Mouse (Mus musculus) embryo, embryonic 9.5 days (tissue): Measurements from ENCODE around the gene Rhbdf1.

ENCODE experiments used
- DNase-seq: peaks from one replicate; pipeline ENCODE4 v3.0.0-alpha.2; 2017; ENCODE audit errors: extremely low spot score

The Rhbdf1 gene

DNA sequence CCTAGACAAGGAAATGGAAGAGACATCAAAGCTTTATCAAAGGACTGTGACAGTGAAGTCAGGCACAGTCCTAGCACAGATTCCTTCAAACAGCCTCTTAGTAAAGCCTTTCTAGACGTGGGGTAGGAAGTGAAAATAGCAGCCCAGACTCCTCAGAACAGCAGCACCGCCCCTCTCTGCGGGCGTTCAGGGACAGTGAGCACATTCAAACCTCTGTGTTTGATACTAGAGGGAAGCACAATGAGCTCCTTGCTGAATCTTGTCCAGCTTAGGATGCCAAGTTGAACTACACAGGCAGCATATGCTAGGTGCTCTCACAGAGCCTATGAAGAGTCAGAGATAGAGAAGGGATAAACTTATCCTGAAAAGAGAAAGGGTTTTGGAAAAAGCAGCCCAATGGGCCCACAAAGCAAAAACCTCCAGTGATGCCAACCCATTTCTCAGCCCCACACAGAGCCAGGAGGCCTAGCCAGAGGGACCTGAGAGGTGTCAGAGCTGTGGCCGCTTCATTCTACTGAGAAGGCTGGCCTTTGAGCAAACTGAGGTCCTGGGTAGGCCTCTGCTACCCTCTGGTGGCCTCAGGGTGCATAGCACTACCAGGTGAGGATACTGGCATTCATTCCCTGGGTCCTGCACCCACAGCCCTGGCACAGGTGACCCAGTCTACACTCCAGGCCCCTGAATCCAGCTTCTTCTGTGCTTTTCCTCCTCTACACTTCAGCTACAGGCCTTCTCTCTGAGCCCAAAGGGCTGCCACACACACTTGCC lies 16.2 kb upstream of the Rhbdf1 start:
- peak; percentile 65 for DNase-seq

DNA sequence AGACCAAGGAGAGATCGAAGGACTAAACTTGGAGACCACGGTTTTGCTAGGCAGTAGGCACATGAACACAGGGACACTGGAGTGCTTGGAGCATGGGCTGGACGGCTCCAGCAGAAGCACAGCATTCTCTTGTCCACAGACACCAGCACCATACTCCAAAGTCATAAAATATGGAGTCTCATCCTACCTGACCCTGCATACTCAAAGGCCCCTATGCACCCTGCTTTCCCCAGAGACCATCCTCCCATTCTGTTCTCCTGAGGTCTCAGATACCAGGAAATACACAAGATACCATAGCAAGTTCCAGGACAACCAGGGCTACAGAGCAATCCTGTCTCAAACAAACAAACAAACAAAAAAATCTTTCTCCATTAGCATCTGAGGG lies 15.3 kb upstream of the Rhbdf1 start:
- DNase-seq = no peak

DNA sequence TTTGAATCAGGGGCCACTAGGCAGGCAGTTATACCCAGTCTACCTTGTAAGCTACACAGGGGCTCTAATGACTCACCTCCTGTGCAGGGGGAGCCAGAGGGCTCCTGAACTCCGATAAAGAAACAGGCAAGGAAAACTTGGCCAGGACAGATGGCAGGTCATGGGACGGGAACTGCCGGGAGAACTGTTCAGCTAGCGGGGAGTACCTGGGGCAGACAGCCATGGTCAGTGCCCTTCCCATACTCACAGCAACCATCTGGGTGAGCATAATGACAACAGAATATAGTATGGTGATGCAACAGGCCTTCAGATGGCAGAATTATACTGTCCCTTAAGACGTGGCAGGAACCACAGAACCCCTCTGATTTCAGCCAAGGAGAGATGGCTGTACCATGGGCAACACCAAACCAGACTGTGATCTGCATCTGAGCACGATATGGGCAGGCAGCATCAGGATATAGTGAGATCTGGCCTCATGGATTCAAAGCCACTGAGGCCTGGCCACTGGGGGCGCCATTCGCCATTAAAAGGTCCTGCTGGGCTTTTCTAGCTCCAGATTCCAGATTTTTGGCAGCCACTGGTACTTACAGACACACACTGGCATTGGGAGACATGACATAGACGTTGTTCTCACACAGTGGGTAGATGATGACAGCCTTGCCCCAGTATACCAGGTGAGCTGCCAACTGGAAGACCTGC lies 14.8 kb upstream of the Rhbdf1 start:
- peak; percentile 29 for DNase-seq

DNA sequence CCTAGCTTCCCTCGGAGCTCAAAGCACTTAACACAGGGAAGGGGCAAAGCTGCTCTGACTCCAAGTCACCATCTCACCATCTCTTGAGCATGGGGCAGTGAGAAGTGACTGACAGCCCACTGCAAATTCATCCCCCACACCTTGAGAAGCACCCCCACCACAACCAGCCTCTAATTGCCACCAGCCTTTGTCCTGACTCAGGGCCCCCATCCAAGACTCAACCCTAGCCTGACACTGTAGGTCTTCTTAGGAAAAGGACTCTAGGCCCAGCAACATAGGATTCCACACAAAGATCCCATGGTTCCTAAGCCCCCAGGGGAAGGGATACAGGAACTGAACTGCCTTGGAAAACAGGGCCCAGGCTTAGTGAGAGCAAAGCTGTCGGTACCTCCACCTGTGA lies 14.0 kb upstream of the Rhbdf1 start:
- no peak for DNase-seq

DNA sequence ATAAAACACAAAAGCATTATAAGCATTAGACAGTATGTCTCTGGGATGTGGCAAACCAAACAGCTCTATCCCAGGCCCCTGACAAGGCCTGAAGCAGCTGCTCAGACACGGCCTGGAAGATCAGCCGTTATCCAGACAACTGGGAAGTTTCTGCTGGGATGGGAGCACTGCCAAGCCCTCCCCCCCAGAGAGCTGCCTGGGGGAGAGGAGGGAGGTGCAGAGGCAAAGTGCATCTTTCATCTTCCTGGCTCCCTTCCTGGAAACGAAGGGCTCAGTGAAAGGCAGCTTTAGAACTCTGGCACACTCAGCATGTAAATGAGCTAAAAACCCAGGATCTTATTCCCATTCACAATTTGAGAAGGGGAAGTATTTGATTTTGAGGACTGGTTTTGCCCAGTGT lies 13.5 kb upstream of the Rhbdf1 start:
- DNase-seq = no peak

DNA sequence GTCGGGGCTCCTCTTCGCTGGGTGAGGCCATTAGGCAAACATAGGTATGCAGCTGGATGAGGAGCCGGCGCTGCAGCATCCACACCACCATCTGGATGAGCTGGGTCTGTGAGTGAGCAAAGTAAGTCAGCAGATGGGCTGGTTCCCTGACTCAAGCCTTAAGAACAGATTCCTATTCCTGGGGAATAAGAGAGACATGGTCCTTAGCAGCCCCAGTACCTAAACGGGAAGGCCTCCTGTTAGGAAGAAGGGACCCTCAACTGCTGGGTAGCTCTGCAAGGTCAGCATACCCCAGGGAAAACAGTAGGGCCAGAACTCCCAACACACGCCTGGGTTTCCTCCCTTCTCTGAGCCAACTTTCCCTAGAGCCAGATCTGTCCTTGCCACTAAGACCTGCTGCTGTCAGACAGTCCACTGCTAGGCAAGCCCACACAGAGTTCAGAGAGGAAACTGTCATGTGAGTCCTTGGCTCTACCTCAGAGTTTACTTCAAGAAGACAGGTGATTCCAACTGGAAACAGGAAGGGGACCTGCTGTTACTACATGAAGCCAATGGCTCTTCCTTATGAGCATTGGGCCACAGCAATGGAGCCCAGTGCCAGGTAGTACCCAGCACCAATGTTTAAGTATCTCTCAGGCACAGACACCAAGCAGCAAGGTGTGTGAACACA lies 12.9 kb upstream of the Rhbdf1 start:
- DNase-seq = no peak

DNA sequence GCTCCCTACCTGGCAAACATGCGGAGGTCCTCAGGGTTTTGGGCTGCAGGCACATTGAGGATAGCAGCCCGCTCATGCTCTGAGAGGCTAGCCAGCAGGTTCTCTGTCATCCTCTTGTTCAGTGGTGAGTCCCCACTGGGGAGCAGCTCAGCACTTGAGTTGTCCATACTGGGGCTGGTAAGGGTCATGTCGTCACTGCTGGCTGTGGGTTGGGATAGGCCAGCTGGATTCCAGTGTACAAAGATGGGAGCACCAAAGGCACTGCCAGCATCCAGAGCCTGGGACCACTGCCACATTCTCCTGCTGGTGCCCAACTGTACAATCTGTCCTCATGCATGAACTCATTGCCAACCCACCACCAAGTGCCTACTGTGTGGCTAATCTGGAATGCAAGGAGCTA lies 11.8 kb upstream of the Rhbdf1 start:
- DNase-seq = no peak

DNA sequence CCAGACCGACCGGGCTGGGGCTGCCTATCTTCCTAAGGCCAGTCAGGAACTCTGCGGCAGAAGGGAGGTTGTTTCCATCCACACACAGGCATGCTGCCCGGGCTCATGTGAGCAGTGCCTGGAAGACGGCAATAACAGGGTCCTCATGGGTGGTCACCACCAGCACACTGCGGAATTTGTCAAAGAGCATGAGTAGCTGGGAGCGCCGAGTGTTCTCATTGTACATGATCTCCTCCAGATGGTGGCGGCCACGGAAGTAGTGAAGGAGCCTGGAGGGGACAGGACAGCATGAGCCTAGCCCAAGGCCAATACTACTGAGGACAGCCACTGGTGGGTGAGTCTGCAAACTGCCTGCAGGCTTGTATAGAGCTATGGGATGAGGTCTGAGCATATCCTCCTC lies 10.7 kb upstream of the Rhbdf1 start:
- no peak for DNase-seq

DNA sequence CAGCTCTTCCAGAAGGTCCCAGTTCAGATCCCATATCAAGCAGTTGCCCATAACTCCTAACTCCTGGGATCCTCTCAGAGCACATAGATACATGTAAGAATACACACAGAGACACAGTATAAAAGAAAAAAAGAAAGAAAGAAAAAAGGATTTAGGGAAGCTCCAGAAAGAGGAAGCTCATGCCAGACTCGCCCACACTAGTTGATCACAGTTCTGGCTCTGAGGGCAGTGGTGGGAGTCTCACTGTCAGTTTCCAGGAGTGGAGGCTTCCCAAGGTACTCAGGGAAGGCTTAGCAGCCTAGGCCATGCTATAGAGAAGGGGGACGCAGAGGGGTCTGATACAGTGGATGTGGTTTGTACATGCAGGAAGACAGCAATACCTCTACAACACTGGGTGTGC lies 9.0 kb upstream of the Rhbdf1 start:
- no peak for DNase-seq

DNA sequence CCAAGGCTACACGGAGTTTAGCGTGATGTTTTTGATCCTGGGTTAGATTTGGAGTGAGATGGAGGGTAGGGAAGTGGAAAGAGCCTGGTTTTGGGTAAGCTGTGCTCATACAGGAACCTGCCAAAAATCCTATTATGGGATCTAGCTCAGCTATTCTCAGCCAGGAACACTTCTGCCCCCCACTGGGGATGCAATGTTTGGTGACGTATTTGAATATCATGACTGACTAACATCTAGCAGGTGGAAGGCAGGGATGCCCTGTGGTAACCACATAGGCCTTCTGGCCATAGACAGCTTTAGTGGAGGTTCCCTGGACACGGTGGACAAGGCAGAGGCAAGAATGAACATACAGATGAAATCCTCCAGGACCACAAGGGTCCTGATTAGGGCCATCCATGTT lies 8.1 kb upstream of the Rhbdf1 start:
- DNase-seq = no peak

DNA sequence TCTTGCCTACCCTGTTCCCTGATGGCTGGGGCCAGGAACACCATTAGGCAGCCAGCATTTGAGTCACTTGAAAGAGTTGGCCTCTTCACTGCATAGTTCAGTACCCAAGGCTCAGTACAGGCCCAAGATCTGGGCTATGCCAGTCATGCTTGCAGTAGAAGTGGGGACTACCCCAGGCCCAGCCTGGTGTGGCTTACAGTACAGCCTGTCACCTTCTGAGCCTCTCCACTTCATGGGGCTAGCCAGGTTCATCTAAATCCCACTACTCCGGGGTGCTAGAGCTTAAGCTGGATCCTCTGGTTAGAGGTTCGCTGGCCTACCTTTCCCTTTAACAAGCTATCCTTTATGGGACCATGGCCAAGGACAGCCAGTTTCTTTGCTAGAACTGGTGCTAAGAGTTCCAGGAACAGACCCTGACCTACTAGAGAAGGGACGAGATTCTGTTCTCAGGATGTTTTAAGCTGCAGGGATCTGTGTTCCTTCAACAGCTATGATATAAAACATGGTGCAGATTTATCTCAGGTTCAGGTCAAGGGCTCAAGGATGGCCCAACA lies 6.3 kb upstream of the Rhbdf1 start:
- no peak for DNase-seq

DNA sequence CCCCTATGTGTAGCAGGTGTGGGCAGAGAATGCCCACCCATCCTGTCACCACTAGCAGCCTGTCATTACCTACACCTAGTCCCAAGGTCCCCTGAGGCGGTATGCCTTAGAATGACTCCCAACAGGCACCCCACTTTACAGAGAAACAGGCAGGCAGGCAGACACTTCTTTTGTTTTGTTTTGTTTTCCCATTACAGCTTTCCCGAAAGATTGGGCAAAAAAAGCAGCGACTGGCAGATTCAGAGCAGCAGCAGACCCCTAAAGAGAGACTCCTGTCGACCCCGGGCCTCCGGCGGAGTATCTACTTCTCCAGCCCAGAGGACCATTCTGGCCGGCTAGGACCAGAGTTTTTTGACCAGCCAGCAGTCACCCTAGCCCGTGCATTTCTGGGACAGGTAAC lies 5.5 kb upstream of the Rhbdf1 start:
- no peak for DNase-seq

DNA sequence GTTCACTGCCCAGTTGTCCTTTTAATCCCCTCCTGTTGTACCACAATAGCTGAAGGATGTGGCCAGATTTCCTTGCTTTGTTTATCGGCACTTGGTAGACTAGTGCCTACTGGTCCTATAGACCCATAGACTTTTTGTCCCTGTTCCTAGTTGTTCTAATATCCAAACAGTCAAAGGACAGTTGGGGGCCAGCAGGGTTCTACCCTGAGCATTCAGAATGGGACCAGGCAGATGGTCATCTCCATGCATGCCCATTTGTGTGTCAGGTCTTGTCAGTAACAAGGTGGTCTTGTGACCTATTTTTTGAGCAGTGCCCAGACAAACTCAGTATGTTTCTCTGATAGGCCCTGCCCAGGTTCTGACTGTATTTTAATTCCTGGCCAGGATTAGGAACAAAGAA lies 4.9 kb upstream of the Rhbdf1 start:
- no peak for DNase-seq

DNA sequence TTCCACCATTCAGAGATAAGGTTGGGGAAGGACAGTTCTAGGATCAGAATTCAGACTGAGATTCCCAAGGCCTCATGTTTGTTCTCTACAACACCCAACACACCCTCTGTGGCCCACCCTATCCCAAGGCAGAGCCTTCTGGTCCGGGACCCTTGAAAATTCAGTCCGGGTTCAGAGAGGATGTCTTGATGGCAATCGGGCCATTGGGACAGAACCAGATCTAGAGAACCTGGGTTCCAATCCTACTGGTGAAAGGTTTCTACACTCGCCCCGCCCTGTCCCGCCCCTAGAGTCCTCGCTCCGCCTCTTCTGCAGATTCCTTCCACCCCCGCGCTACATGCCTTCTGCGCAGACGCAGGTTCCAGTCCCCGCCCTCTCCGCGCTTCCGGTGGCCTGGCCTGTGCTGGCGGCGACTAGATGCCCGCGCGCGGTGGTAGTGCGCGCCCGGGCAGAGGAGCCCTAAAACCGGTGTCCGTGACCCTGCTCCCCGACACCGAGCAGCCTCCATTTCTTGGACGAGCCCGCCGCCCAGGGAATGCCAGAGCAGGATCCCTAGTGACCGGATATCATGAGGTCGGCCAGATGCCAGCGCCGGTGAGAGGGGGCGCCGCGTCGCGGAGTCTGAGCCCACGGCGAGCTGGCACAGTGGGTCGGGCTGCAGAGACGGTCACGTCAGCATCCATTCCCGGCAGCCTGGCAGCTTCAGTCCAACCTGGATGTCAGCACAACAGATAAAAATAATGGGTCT lies 4.2 kb upstream of the Rhbdf1 start, which contains the start of gene Mpg:
Mpg (plus strand) TSS at position 382 of the 748 bp plus-strand sequence.
- DNase-seq = peak; percentile 90

DNA sequence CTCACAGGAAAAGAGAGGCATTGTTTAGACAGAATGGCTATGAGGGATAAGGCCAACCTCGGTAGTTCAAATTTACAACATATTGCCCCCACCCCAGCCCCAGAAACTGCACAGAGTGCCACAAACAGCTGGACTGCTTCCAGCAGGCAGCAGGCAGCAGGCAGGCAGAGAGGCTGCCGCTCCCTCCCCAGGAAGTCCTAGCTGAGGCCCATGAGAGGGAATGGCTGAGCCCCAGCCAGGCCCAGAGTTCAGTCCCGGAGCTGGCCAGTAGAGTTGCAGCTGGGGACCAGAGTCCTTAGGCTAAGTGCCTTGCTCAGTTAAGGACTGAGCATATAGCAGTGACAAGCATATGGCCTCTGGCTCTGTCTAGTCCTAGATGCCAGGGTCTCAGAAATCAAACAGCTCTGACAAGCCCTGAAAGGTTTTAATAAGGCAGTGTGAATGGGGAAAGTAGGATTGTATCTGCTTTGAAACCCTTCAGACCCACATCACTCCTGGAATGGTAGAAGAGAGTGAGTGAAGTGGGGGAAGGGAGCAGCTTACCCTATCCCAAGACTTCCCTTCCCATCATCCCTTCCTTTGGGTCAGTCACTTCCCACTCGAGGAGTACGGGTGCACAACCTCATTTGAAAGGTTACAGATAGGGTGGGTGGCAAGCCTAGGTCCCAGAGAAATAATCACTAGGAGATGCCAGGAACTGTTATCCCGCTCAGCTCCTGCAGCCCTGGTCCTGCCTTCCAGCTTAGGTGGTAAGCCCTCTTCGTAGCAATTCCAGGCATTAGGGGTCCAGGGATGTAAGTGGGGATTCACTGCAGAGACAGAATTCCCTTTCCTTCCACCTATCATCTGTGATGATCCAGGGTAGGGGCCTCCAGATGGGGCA lies 3.4 kb upstream of the Rhbdf1 start:
- DNase-seq = no peak

DNA sequence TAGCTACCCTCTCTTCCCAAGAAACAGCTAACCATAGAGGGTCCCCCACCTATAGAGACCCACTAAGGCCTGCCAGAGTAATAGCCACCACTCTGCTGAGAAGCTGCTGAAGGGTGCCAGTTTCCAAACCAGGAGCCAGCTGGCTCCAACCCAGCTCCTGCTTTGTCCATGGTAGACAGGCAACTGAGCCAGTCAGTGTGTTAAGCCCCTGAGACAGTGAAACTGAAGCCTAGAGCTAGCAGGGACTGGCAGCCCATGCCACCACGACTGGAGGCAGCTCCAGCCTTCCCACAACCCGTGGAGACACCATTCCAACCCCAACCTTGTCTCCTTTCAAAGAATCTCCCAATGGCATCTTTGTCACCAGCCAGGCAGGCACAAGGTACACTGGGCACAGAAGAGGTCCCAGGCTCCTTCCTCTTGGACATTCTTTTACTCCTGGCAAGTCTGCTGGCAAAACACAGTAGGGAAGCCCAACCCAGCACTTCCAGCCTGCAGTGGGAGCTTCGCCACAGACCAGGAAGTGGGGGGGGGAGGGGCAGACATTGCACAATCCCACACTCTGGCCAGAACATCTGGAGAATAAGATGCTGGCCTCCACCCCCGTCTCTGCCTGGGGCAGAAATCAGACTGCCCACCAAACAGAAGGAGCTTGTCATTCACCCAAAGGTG lies 2.5 kb upstream of the Rhbdf1 start:
- peak; percentile 52 for DNase-seq

DNA sequence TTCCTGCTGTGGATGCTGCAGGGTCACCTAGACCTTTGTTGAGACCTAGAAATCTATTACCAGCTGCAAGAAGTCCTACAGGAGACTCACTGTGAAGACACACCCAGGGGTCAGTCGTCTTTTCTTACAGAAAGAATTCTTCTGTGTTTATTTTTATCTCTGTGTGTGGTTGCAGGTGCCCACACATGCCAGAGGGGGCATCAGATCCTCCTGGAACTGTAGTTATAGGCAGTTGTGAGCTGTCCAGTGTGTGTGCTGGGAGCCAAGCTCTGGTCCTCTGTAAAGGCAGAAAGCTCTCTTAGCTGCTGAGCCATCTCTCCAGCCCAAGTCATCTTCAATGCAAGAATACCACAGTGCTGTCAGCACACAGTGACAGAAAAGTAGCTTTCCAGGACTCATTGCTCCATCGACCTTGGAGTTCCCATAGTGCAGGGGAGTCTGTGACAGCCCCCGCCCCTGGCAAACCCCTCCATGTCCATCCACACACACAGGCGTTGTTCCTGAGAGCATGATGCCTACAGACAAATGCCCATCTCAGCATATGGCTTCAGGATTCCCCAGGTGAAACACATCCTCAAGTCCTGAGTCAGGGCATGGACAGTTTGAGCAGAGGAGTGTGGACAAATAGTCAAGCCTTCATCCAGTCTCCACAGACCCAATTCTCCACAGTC lies 1.3 kb upstream of the Rhbdf1 start:
- DNase-seq = no peak

DNA sequence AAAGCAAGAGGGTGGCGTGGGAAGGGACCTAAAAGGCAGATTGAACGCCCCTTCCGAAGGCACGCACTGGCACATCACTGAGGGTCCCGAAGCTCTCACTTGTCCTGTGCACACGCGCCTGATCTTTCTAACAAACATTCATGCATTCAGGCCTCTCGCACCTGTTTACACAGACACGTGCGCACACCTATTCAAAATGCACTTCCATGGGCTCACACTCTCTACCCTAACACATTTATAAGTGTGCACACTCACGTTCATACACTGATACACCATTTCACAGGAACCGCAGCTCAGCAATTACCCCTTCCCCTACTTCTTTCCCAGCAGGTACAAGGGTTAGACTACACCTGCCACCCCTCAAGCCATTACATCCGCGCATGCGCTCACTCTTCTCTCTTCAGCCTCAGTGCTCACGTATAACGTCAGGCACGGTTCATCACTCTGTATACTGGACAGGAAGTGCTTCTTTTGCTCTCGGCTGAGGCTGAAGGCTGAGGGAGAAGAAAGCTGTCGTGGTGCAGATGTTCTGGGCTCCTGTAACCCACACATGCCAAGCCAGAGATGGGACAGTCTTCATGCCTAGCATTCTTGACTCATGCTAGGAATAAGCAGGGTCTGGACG lies 582 bp upstream of the Rhbdf1 start:
- DNase-seq = peak; percentile 20

DNA sequence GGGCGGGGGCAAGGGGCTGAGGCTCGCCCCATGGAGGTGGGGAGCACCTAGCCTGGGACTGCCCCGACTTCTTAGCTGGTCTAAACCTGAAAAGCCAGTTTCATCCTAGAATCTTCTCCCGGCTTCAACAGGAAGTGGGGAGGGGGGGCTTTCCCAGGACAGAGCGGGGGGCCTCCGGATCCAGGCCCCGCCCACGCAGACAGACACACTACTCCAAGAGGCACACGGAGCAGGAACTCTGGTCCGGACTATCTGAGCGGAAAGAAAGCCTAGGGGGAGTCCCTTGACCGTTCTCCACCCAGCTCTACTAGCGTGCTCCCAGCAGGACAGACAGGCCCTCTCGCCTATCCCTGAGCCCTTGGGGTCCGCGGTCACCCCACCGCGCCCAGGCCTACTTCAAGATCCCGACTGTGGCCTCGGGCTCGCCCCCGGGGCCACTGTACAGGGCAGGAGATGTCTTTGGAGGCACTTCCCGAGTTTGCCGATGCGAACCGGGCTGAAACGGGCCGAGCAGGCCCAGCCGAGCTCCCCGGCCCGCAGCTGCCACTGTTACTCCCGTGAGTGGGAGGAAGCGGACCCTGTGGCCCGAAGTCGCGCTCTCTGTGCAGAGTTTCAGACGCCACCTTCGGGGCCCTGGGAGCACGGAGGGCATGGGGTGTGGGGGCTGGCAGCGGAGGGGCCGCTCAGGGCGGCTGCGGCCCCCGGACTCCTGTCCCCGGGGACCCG lies 712 bp downstream of the Rhbdf1 start:
- DNase-seq = peak; percentile 80
